Mouse (Mus musculus) heart, adult 8-10 months (tissue): ENCODE measurements around the gene Fez1. TPM values are rescaled to one million over a fixed set of nuclear protein-coding genes. Genes with fewer than 3 reads are reported as not detected.
A peak's percentile ranks its signal among the peaks of the same experiment; 100 is the strongest.

Experiments used
- DNase-seq: peaks from one replicate; pipeline ENCODE4 v3.0.0; 2022; ENCODE audit warnings: low spot score
- total RNA-seq, 4 experiments: library from RNA; stranded (reverse); gene quantifications; 2 replicates each; pipeline ENCODE4 v1.2.4; 2022

Fez1 gene
- total RNA-seq, result 1 to 10 TPM; 1.9 to 4.7 (median 2.2) TPM

DNA sequence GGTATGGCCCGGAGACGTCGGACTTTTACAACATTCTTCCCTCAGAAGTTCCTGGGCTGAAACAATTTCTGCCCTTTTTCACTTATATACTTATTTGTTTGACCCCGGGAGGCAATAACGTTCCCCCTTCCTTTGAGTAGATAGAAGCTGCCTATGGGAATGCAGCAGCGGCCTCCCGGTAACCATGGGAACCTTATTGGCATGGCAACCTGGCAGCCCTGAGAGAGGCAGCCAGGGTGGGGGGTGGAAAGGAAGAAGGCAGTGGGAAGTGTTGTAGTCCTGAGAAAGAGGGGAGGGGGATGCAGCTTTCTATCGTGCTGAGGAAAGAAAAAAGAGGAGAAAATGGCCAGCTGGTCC is at the start of gene Fez1:
TSS of gene Fez1 (plus strand) at position 221 of the 357 bp plus-strand sequence.
- DNase-seq, result no peak

- no peak for DNase-seq
These were observed 37.7 kb upstream of the Fez1 start for GRCm38 (mm10) chr9:36783921-36784320.

DNA sequence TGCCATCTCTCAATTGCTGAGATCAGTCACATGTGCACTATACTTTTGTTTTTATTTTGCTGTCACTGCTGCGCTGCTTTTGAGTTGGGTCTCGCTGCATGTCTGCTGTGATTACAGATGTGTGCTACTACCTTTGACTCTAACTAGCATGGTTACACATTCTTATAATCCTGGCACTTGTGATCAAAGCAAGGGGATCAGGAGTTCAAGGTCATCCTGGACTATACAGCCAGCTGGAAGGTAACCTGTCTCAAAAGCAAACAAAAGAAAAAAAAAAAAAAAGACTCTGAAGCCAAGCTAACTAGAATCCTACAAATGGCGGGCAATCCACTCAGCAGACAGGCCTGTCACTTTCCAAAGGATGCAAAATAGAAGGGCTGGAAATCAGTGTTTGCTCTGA is 29.5 kb upstream of the Fez1 start:
- DNase-seq, result no peak

GRCm38 (mm10) chr9:36794487-36794886 is 27.2 kb upstream of the Fez1 start:
- no peak for DNase-seq

- DNase-seq, result no peak
These were observed 26.1 kb upstream of the Fez1 start for GRCm38 (mm10) chr9:36795556-36795955.

DNA sequence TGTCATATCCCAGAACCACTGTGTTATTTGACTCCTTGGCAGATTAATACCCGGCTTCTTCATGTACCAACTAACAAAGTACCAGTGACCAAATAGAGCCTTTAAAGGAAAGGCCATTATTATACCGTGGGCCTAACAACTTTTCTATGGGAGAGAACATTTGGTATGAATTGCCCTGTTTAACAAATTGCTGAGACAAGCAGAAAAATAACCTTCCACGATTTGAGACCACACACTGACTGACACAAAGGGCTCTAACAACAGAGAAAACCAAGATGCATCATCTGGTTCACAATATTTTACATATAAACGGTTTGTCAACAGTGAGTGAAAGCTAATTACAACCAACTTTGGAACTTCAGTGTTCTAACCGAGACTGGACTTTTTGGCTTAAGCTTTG is 25.4 kb upstream of the Fez1 start:
- DNase-seq, result no peak

- peak; percentile 93 for DNase-seq
These were observed 24.7 kb upstream of the Fez1 start, which contains the start of gene Ei24 for GRCm38 (mm10) chr9:36796781-36797555. Gene Ei24 (minus strand): TSS chr9:36797393.

DNA sequence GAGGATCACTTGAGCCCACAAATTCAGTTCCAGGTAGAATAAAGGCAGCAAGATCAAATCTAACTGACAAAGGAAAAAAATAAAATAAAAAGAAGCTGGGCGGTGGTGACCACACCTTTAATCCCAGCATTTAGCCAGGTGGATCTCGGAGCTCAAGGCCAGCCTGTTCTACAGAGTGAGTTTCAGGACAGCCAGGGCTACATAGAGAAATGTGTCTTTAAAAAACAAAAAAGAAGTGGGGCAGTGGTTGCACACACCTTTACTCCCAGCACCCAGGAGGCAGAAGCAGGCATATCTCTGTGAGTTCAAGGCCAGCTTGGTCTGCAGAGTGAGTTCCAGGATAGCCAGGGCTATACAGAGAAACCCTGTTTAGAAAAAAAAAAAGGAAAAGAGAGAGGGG is 19.7 kb upstream of the Fez1 start:
- DNase-seq, result no peak

- DNase-seq, result no peak
These were observed 18.7 kb upstream of the Fez1 start for GRCm38 (mm10) chr9:36802951-36803350.

- no peak for DNase-seq
These were observed 18.3 kb upstream of the Fez1 start for GRCm38 (mm10) chr9:36803386-36803785.

DNA sequence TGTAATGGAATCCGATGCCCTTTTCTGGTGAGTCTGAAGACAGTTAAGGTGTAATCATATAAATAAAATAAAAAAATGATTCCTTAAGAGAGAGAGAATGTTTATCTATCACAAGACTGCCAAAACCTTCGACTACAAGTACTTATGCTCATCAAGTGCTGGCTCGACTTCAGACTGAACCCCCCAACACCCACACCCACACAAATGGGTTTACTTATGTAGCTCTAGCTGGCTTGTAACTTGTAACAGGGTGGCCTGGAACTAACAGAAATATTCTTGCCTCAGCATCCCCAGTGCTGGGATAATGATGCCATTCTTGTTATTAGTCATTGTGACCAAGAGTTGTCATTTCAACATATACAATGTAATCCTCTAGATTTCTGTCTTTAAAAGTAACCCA is 17.7 kb upstream of the Fez1 start:
- no peak for DNase-seq

GRCm38 (mm10) chr9:36805256-36805975 is 16.2 kb upstream of the Fez1 start:
- DNase-seq, result no peak

DNA sequence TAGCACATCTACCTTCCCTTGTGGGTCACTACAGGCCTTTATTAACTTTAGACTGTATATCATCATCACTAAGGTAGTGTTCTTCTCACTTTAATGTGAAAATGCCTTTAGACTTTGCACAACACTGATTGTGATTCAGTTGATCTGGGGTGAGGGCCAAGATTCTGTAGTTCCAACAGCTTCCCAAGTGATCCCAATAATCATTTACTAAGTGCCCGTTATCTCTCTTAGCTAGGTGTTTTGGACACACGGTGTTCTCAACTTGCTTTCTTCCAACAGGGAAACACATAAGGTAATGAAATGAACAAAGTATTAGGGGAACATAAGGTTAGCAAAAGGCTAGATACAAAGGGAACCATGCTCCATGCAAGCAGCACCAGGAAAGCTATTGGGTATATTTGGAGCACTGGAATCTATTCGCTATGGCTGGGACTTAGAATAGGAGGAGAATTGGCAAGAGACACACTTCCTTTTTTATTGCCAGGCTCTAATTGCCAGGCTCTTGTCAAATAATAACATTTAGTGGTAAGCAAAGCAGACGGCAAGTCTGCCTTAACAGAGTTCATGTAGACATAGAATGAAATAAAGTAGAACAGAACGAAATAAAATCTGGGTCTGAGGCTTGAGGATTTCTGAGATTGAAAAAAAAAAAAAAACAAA is 13.4 kb upstream of the Fez1 start:
- no peak for DNase-seq

DNA sequence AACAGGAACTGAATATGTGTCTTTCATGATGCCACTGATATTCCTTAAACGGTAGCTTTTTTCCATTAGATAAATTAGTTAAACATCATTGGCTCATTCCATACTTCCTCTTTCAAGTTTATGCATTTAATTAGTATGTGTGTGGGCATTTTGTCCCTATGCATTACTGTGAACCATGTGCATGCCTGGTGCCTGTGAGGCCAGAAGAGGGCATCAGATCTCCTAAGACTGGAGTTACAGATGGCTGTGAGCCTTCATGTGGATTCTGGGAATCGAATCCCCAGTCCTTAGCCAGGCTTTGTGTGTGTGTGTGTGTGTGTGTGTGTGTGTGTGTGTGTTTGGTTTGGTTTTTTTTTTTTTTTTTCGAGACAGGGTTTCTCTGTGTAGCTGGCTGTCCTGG is 7.2 kb upstream of the Fez1 start:
- no peak for DNase-seq

- DNase-seq, result peak; percentile 13
These were observed 2.8 kb upstream of the Fez1 start for GRCm38 (mm10) chr9:36818905-36819304.

DNA sequence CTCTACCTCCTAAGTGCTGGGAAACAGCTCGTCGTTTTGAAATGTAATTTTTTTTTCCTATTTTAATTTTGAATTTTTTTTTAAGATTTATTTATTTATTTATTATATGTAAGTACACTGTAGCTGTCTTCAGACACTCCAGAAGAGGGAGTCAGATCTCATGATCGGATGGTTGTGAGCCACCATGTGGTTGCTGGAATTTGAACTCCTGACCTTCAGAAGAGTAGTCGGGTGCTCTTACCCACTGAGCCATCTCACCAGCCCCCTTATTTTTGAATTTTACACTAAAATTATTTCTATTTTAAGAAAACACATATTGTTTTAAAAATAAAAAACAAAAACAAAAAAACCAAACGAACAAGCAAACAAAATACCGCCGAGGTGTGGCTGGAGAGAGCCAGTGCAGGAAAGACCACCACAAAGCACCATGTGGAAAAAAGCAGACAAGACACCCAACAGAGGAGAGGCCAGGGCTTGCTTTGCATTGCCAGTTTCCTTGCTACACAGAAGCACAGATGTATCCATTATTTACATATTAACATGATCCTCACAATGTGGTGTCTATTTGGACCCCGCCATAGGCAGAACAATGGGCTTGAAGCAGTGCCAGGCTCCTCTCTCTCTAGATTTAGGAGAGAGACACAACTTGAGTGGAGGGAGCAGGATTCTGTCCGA is 558 bp upstream of the Fez1 start:
- DNase-seq, result no peak

DNA sequence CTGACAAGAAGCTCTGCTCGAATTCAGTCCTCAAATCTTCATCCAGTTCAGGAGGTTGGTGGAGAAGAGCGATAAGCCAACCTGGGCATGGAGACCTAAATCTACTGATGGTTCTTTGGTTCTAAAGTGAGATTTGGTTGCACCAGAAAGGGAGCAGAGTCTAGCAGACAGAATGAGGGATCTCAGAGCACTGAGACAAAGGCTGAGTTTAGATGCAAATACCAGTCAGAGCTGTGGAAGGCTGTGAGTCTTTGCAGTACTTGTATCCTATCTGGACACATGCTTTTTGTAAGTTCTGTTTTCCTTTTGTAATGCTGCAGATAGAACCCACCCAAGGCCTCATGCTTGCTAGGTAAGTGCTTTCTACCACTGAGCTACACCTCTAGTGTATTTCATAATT is 360 bp downstream of the Fez1 start:
- no peak for DNase-seq

- DNase-seq, result no peak
These were observed 5.1 kb downstream of the Fez1 start for GRCm38 (mm10) chr9:36826612-36827363.

- no peak for DNase-seq
These were observed 9.7 kb downstream of the Fez1 start for GRCm38 (mm10) chr9:36831401-36831800.

GRCm38 (mm10) chr9:36832529-36832928 is 10.9 kb downstream of the Fez1 start:
- peak; percentile 31 for DNase-seq
